Mouse (Mus musculus): ENCODE results near the gene Kiss1. TPM values are rescaled to one million over a fixed set of nuclear protein-coding genes. Genes with fewer than 3 reads are reported as not detected.
A peak's percentile ranks its signal among the peaks of the same experiment; 100 is the strongest.
"Not testable (repeated sequence)": the region's sequence is repeated elsewhere in the genome, so short reads cannot be mapped to it uniquely, and the experiment has no call there.

Gene Kiss1
- total RNA-seq, 2 experiments from 2014 or later = not detected

DNA sequence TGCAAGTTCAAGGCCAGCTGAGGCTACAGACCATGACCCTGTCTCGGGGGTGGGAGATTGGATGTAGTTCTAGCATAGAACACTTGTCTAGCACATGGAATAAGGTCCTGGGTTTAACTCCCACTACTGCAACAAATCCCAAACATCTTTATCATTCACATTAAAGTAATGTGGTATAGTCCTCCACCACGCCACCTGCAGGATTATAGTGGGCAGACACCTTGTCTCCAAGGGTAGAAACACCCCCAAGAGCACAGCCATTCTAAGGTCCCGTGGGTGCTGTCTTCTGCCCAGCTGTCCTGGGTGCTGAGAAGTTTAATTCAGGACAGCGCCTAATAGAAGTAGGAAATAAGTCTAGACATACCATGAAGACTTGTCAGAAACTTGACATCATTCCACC, 5.1 kb upstream of the Kiss1 start:
- no peak for ATAC-seq (ENCODE audit: poor library complexity, severe bottlenecking)

DNA sequence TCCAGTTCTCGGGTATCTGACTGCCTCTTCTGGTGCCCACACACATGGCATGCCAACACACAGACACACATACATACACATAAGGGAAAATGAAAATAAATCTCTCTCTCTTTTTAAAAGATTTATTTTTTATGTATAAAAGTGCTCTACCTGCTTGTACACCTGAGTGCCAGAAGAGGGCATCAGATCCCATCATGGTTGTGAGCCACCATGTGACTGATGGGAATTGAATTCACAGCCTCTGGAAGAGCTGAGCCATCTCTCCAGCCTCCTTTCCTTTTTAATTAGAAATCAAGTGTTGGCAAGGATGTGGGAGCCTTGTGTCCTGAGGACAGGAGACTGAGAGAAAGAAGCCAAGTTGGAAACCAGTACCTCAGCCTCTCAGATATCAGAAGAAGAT, 4.5 kb upstream of the Kiss1 start:
- no peak for ATAC-seq (ENCODE audit: poor library complexity, severe bottlenecking)

GRCm38 (mm10) chr1:133323333-133323732, 1.7 kb downstream of the Kiss1 start:
- ATAC-seq (ENCODE audit: poor library complexity, severe bottlenecking) = no peak

DNA sequence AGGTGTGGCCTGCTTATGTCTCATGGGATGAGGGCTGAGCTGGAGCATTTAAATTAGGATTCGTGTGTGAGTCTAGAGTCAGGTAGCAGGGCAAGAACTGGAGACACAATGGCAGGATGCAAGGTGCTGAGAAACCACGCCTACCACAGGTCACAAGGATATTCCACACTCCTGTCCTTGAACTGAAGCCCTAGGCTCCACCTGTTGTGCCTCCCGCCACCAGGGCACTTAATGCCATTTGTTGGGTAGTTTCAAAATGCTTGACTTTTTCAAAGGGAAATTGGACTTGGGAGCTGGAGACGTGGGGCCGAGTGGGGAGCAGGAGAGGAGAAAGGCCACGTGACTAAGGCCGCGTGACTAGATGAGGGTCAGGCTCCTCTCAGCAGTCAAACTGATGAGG, 4.3 kb downstream of the Kiss1 start:
- ATAC-seq (ENCODE audit: poor library complexity, severe bottlenecking) = no peak

DNA sequence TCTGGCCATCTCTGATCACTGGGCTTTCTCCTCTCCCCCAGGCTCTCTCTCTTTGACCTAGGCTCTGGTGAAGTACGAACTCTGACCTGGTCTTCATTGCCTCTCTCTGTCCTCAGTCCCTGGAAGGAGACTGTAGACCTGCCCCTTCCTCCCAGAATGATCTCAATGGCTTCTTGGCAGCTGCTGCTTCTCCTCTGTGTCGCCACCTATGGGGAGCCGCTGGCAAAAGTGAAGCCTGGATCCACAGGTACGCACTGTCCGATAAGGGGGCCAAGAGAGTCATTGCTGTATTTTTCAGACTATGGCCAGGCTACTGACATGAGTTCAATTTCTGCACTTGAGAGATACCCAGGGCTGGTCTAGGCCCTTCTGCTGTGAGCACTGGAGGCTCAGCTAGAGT, 5.4 kb downstream of the Kiss1 start:
- ATAC-seq (ENCODE audit: poor library complexity, severe bottlenecking) = no peak

DNA sequence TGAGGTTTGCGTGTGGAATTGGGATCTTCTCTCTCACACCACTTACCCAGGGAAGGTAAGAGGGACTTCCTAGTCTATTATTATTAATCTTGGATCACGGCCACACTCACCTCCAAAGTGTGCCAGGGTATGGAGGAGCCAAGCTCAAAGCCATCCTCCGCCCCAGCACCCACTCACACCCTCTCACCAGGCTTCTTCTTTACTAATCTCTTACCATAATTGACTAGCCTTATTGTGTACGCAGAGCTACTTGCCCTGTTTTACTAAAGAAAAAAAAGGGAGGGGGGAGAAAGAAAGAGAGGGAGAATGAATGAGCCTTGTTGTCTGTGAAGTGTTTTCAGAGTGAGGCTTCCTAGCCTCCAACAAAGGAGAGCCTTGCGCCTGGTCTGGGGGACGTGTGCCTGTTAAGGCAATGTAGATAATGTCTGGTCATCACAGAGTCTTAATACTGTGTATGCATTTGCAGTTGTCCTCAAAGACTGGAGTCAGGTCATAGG, 6.7 kb downstream of the Kiss1 start:
- no peak for ATAC-seq (ENCODE audit: poor library complexity, severe bottlenecking)

GRCm38 (mm10) chr1:133328896-133329637, 7.4 kb downstream of the Kiss1 start:
- ATAC-seq (ENCODE audit: poor library complexity, severe bottlenecking) = no peak

DNA sequence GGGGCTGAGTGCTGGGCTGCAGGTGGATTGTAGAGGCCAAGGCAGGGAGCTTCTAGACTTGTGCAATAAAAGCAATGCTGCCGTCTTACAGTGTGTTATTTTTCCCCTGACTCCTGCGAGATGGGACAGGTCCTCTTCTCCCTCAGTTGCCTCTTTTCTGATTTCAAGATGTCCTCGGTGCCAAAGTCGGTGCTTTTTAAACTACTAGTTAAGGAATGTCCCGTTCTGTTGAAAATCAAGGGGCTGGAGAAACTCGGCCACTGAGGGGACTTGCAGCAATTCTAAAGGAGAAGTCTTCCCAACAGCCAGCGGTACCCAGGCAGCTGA, 7.9 kb downstream of the Kiss1 start:
- no peak for ATAC-seq (ENCODE audit: poor library complexity, severe bottlenecking)

GRCm38 (mm10) chr1:133331142-133331541, 9.5 kb downstream of the Kiss1 start:
- ATAC-seq (ENCODE audit: poor library complexity, severe bottlenecking) = no peak

- no peak for ATAC-seq (ENCODE audit: poor library complexity, severe bottlenecking)
These were observed 11.2 kb downstream of the Kiss1 start for GRCm38 (mm10) chr1:133332656-133333430.

GRCm38 (mm10) chr1:133333937-133334336, 12.3 kb downstream of the Kiss1 start:
- no peak for ATAC-seq (ENCODE audit: poor library complexity, severe bottlenecking)

GRCm38 (mm10) chr1:133340403-133340802, 18.7 kb downstream of the Kiss1 start:
- not testable (repeated sequence) for ATAC-seq (ENCODE audit: poor library complexity, severe bottlenecking)

- no peak for ATAC-seq (ENCODE audit: poor library complexity, severe bottlenecking)
These were observed 22.7 kb downstream of the Kiss1 start for GRCm38 (mm10) chr1:133344357-133344756.

GRCm38 (mm10) chr1:133346531-133346930, 24.9 kb downstream of the Kiss1 start:
- ATAC-seq (ENCODE audit: poor library complexity, severe bottlenecking) = no peak

DNA sequence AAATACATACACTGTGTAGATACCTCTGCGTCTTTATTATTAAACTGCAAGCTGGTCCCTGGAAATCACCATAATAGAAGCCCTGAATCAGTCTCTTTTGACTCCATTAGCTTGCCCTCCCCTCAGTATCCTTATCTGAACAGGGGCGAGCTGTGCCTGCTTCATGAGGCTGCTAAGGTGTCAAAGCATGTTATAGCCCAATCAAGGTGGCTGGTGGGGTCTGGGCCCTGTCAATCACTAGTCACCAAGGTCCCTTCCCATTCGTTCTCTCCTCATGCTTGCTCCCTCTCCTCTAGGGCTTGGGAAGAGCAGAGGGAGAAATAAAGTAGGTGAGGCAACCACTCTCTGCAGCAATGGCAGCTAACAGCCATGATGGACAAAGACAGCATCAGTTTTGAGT, 25.6 kb downstream of the Kiss1 start:
- no peak for ATAC-seq (ENCODE audit: poor library complexity, severe bottlenecking)

- ATAC-seq (ENCODE audit: poor library complexity, severe bottlenecking) = peak; percentile 51; the same call in 1 of the 2 replicates
These were observed 26.2 kb downstream of the Kiss1 start for GRCm38 (mm10) chr1:133347693-133348520.

GRCm38 (mm10) chr1:133350210-133350609, 28.5 kb downstream of the Kiss1 start, which contains the start of gene Ren1:
Gene Ren1, plus strand, starts transcription at chr1:133350510.
- ATAC-seq (ENCODE audit: poor library complexity, severe bottlenecking) = no peak

DNA sequence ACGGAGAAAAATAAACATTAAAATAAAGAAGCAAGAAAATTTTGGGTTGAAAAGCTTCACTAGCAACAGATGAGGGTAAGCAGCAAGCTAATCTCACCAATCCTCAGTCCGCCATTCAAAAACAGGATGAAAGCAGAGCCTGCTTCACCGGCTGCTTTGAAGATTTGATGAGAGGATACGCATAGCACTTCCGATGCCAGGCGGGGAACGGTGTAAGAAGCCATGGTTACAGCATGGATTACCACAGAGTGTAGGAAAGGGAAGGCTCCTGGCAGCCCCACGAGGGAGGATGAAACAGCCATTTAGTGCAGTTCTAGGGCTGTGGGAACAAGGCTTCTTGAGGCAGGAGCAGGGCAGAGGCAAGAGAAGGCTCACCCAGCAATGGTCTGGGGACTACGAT, 30.1 kb downstream of the Kiss1 start:
- ATAC-seq (ENCODE audit: poor library complexity, severe bottlenecking) = no peak

DNA sequence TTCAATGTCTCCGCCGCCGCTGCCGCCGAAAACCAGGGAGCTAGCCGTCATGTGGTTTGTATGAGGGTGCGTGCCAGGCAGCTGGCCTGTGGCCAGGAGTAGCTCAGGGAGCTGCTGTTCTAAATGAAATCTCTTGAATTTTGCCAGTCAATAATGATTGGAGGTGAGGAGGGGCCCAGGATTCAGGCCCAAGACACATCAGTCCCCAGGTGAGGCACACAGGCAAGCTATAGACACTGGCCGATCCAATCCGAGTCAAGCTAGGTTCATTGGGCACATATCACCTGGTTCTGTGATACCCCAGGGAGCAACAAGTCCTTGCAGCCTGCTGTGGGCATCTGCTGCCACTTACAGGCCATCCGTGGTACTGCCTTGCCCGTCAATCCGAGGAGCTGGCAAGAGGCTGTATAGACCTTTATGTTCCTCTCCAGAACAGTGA, 31.7 kb downstream of the Kiss1 start:
- peak; percentile 60; the same call in 1 of the 2 replicates for ATAC-seq (ENCODE audit: poor library complexity, severe bottlenecking)

GRCm38 (mm10) chr1:133355469-133355868, 33.8 kb downstream of the Kiss1 start:
- no peak for ATAC-seq (ENCODE audit: poor library complexity, severe bottlenecking)

GRCm38 (mm10) chr1:133355912-133356311, 34.2 kb downstream of the Kiss1 start:
- ATAC-seq (ENCODE audit: poor library complexity, severe bottlenecking) = no peak

All from megakaryocyte, adult 5-6 weeks (primary cell).